Mouse (Mus musculus): ENCODE measurements around the gene Itfg2. TPM values are rescaled to one million over a fixed set of nuclear protein-coding genes. Genes with fewer than 3 reads are reported as not detected.
"Not testable (repeated sequence)": the region's sequence is repeated elsewhere in the genome, so short reads cannot be mapped to it uniquely, and the experiment has no call there.

The Itfg2 gene
- total RNA-seq, 2 experiments from 2014 or later, result 13.7 to 53.8 TPM

DNA sequence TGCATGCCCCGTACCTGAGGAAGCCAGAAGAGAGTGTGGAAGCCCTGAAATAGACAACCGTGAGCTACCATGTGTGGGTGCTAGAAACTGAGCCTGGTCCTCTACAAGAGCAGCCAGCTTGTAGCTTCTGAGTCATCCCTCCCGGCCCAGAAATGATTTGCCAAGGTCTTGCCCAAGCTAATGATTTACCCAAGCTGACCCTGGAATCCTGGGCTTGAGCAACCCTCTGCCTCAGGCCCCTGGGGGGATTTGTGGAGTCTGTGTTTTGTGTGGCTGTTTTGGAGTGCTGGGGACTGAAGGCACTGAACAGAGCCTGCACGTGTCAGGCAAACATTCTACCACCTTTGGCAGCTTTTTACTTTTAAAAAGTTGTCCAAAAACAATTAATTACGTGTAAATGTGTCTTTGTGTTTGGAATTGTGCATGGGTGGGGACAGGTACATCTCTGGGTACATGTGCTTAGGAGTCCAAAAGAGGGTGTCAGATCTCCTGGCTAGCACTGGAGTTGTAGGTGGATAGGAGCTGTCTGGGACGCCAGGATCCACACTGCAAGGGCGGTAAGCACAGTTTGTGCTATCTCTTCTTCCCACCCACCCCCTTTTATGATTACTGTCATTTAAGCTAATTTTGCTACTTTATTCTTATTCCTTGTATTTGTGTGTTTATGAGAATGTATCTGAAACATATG lies 27.0 kb downstream of the Itfg2 start:
- ATAC-seq (replicated peaks; ENCODE audit: low FRiP score, poor library complexity, severe bottlenecking), result no peak

DNA sequence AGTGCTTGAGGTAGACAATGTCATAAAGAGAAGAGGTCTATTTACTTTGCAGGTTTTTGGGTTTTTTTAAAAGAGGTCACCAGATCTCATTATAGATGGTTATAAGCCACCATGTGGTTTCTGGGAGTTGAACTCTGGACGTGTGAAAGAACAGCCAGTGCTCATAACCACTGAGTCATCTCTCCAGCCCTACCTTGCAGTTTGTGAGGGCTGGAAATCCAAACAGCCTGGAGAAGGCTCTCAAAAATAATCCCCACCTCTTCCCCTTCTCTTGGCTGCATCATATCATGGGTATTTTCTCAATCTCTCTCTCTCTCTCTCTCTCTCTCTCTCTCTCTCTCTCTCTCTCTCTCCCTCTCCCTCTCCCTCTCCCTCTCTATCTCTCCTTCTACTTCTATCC lies 34.0 kb downstream of the Itfg2 start:
- ATAC-seq (replicated peaks; ENCODE audit: low FRiP score, poor library complexity, severe bottlenecking), result no peak

DNA sequence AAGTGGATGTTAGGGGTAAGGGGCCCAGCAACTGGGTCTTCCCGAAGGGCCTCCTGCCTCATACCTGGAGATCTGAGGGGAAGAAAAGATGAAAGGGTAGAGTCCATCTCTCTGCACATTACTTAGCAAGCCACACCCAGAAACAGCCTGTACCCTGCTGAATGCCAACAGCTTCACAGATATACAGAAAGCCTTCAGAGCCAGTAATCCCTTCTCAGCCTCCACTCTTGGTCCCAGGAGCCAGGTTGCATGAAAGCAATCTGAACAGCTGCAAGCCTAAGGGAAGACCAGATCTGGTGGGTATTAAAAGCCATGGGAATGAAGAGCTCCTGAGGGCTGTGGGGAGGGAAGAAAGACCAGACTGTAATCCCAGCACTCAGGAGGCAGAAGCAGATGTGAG lies 35.5 kb downstream of the Itfg2 start:
- no peak for ATAC-seq (replicated peaks; ENCODE audit: low FRiP score, poor library complexity, severe bottlenecking)

DNA sequence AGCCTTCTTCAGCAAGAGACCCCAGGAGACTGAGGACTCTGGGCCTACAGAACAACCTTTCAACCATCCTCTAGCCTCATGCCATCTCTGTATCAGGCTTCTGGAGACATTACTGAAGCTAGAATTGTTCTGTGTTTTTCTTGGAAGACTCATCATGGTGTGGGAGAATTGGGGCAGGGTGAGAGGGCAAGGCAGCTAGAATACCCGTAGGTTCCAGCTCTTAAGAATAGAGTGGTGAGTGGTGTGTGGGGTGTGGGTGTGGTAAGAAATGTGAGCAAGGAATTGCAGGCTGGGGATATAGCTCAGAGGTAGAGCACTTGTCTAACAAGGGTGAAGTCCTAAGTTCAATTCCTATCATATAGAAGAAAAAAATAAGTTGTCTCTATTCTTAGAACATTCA lies 39.7 kb downstream of the Itfg2 start:
- no peak for ATAC-seq (replicated peaks; ENCODE audit: low FRiP score, poor library complexity, severe bottlenecking)

DNA sequence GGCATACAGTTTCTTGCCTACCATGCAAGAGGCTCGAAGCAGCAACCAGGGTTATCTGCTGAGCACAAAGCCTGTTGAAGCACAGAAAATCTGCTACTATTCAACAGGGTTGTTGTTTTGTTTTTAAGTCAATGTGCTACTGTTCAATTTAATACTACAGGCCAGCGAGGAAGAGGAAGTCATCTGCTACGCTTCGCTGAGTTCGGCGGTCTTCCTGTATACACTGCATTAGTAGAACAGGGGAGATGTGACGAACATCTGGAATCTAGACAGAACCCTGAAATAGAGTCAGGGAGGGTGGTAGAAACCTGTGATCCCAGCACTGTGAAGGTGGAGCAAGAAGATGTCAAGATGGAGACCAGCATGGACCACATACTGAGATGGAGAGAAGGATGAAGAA lies 41.0 kb downstream of the Itfg2 start:
- ATAC-seq (replicated peaks; ENCODE audit: low FRiP score, poor library complexity, severe bottlenecking), result no peak

DNA sequence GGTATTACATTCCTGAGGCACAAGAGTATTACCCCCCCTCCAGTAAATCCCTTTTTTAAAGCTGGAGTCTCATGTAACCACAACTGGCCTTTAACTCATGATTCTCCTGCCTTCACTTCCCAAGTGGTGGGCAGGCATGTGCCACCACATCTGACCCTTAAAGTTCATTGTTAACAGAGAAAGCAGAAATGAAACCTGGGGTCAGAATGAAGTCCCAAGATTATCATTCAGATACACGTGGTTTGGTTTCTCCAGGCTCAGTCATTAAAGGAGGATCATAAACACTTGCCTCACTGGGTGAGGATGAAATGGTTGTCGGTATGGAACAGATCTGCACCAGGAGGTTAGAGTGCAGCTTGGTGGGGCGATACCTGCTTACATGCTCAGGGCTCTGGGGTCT lies 43.5 kb downstream of the Itfg2 start:
- ATAC-seq (replicated peaks; ENCODE audit: low FRiP score, poor library complexity, severe bottlenecking), result no peak

DNA sequence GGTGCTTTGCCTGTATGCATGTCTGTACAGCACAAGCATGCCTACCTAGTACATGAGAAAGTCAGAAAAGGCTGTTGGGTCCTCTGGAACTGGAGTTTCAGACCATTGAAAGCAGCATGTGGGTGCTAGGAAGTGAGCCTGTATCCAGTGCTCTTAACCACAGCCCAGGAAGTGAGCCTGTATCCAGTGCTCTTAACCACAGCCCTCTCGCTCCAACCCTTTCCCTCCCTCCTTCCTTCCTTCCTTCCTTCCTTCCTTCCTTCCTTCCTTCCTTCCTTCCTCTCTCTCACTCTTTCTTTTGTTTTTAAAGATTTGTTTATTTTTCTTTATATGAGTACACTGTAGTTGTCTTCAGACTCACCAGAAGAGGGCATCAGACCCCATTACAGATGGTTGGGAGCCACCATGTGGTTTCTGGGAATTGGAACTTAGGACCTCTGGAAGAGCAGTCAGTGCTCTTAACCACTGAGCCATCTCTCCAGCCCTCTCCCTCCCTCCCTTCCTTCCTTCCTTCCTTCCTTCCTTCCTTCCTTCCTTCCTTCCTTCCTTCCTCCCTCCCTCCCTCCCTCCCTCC lies 44.0 kb downstream of the Itfg2 start:
- not testable (repeated sequence) for ATAC-seq (replicated peaks; ENCODE audit: low FRiP score, poor library complexity, severe bottlenecking)

DNA sequence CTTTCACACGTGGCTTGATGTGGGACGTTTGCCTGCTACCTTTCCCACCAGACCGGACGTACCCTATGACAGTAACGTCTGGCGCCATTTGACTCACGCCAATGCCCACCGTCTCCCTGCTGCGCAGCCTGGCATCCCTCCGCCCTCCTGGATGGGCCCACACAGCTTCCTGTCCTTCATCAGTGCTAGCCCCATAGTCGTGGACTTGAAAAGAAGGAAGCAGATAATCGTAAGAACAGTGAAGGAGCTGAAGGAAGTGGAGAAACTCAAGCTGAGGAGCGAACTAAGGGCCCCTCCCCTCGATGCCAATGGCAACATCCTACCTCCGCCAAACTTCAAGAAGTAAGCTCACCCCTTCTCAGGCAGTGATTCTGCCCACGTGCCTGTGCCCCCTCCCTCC lies 45.1 kb downstream of the Itfg2 start:
- no peak for ATAC-seq (replicated peaks; ENCODE audit: low FRiP score, poor library complexity, severe bottlenecking)

DNA sequence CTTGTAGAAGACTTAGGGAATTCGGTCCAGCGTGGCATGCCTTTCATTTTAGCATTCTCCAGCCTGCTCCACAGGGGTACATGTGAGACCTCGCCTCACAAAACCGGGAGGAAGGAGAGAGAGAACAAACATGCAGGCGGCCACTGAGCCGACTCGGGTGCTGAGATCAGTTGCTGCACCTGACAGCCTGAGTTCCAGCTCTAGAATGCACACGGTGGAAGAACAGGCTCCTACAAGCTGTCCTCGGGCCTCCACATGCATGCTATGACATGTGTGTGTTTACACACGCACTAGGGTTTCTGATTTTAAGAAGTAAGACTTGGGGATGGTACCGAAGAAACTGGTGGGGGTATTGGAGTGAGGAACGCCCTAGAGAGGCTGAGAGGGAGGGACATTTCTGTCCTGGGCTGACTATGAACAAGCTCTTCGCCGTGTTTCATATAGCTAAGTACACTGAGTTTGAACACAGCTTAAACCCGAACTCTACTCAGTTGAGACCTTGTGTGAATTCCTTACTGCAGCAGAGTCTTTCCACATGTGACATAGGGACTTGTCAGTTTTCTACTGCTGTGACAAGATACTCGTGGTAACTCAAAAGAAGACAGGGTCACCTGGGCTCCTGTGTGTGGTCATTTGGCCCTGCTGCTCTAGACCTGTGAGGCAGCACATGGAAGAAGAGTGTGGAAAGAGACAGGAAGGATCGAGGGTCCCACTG lies 48.2 kb downstream of the Itfg2 start:
- ATAC-seq (replicated peaks; ENCODE audit: low FRiP score, poor library complexity, severe bottlenecking), result no peak

DNA sequence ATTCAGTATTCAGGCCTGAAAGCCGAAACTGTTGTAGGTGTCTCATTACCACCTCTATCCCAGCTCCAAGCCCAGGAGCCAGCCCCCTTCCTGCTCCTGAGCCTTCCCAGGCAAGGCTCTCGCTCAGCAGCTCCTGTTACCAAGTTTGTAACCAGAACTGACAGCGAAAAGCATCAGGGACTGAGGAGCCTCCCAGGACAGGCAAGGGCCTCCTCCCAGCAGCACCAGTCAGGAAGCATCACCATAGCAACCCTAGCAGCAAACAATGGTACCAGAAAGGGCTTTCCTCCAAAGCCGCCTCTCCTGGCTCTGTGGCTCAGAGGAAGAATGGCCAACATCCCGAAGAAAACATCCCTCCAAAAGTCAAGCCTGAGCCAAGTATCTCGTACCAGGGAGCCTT lies 49.5 kb downstream of the Itfg2 start, which contains the start of the genes Tex52 and Gm44596:
Tex52 (plus strand) TSS at position 265 of the 400 bp plus-strand sequence.
Gm44596 (plus strand) TSS at position 312 of the 400 bp plus-strand sequence.
- ATAC-seq (replicated peaks; ENCODE audit: low FRiP score, poor library complexity, severe bottlenecking), result no peak

DNA sequence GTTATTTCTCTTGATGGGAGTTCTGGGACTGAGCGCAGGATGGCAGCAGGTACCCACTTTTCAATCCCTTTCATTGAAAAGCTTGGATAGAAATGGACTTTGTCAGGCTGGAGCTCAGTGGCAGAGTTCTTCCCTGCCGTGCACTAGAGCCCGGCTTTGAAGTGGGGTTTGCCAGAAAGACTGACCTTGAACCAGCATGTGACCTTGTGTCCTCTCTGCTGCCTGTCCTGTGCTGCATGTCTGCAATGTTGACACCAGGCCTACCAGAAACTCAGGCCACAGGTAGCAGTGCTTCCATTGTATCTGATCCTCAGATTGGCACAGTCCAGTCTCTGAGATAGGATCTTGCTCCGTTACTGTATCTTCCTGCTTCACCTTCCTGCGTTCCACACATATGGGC lies 54.7 kb downstream of the Itfg2 start:
- no peak for ATAC-seq (replicated peaks; ENCODE audit: low FRiP score, poor library complexity, severe bottlenecking)

DNA sequence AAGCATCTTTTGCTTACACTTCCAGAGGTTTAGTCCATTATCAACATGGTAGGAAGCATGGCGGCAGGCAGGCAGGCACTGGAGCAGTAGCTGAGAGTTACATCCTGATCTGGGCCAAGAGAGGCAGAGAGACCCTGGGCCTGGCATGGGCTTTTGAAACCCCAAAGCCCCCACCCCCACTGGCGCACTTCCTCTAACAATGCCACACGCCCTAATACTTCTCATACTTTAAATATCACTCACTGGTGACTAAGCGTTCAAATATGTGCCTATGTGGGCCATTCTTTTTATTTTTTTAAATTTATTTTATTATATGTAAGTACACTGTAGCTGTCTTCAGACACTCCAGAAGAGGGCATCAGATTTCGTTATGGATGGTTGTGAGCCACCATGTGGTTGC lies 58.3 kb downstream of the Itfg2 start:
- ATAC-seq (replicated peaks; ENCODE audit: low FRiP score, poor library complexity, severe bottlenecking), result no peak

DNA sequence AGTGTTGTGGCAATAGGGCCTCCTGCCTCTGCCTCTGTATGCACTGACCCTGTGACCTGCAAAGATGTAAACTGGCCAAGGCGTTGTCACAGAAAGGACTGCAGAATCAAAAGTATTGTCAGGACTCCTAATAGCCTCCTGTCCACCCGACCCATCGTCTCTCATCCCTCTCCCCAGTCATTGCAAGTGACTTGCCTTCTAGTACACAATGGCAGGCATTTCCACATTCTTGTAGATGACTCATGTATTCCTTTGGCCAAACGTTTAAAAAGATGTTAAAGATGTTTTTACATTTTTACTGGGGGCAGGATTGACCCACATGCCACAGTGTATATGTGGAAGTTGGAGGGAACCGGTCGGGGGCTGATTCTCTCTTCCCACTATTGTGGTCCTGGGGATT lies 60.0 kb downstream of the Itfg2 start:
- ATAC-seq (replicated peaks; ENCODE audit: low FRiP score, poor library complexity, severe bottlenecking), result no peak

DNA sequence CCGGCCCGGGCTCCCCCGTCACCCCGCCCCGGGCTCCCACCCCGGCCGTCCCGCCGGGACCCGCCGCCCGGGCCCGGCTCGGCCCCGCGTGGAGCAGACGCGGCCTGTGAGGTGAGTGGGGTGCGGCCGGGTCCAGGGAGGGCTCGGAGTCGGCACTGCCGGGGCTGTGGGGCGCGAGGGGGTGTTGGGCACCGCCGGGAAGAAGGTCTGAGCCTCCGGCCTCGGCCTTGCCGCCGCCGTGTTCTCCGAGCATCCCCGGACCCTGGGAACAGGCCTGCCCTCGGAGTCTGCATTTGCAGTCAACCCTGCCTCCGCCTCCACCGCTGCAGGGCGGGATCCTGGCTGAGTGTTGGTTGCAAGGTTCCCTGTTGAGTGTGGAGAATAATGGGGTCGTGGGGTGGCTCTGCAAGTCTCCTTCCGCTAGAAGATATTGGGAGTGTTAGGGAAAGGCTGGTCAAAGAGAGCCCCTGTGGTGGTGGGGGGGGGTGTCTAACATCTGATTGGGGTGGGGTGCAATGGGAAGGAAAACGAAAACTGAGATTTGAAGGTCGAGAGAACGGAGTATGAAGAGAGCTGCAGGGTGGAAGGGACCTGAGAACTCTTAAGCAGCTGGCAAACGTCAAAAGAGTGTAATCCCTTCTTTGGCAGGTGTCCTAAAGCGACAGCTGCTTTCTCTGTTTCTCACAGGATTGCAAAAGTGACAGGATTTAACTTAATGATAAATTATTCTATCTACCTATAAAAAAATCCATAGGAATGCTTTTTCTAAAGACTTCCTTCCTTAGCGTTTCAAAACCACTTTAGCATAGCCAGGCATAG lies 61.5 kb downstream of the Itfg2 start:
- ATAC-seq (replicated peaks; ENCODE audit: low FRiP score, poor library complexity, severe bottlenecking), result 0 out of 2 replicates have a peak, but pooled peaks have one; percentile 14

DNA sequence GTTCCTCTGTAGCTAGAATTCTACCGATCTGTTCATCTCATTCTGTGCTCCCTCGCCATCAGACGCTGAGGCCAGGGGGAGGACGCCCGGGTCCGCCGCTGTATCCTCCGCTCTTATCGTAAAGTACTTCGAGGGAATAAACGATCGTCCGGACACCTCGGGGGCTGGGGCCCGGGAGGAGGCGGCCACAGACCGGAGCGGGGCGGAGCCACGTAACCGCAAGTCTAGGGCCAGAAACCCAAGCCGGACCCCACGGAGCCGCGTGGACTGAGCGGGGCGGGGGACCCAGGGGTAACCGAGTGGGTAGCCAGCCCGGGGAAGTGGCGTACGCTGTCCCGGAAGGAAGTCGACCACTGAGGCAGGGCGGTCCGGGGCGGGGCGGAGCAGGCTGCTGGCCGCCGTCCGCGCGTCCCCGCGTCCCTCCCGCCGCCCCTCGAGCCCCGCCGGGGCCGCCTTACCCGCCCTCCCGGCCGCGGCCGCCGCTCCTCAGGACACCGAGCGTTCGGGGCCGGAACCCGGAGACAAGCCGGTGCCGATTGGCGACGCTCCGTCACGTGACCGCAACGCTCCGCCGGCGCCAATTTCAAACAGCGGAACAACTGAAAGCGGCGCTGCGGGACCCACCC lies 62.2 kb downstream of the Itfg2 start, which contains the start of the genes Rhno1 and Foxm1:
Rhno1 (minus strand) TSS at position 531 of the 626 bp plus-strand sequence.
Foxm1 (plus strand) TSS at position 587 of the 626 bp plus-strand sequence.
- ATAC-seq (replicated peaks; ENCODE audit: low FRiP score, poor library complexity, severe bottlenecking), result peak; percentile 81

DNA sequence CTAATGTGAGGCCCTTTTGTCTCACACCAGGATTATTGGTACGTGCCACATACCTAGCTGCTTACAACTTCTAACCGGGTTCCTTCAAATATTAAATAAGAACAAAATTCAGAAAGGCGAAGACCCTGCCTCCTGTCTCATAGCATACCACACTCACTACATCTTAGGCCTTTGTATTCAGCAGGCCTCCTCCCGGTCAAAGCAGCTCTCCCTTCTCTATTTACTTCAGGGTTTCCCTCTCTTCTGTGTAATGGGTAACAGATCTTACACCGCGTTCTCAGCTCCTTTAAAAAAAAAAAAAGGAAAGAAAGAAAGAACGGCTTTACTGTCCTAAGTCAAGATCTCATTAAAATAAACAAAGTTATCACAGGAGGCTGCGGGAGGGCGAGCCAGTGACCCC lies 62.8 kb downstream of the Itfg2 start:
- ATAC-seq (replicated peaks; ENCODE audit: low FRiP score, poor library complexity, severe bottlenecking), result peak; percentile 31; the same call in 1 of the 2 replicates

Data from erythroblast, adult 5-6 weeks (primary cell).